Mouse (Mus musculus) forebrain, embryonic 16.5 days (tissue): ENCODE results near the gene Spag5. TPM values are rescaled to one million over a fixed set of nuclear protein-coding genes. Genes with fewer than 3 reads are reported as not detected.

ENCODE experiments used
- ATAC-seq: fragments of 200-750 bp; cut with Nextera tagmentation; 2 replicates; pipeline ENCODE4 v1.8.0; 2017; ENCODE audit warnings: mild to moderate bottlenecking, moderate library complexity
- H3K27ac ChIP-seq: fragments of 300-500 bp; sonication (generic); 2 replicates; pipeline ENCODE4 v1.5.1; 2014; ENCODE audit warnings: low read length, control low read depth
- H3K27me3 ChIP-seq: fragments of 300-500 bp; sonication (generic); replicated peaks from 2 replicates; pipeline ENCODE4 v1.6.1; 2014; ENCODE audit warnings: low read length; ENCODE audit not compliant: control insufficient read depth, insufficient read depth
- H3K36me3 ChIP-seq: fragments of 300-500 bp; sonication (generic); 2 replicates; pipeline ENCODE4 v1.6.1; 2014; ENCODE audit not compliant: control insufficient read depth, insufficient read depth
- H3K4me1 ChIP-seq: fragments of 300-500 bp; sonication (generic); replicated peaks from 2 replicates; pipeline ENCODE4 v1.6.1; 2014; ENCODE audit warnings: low read length; ENCODE audit not compliant: control insufficient read depth, insufficient read depth
- H3K4me2 ChIP-seq: fragments of 300-500 bp; sonication (generic); 2 replicates; pipeline ENCODE4 v1.6.1; 2014; ENCODE audit warnings: mild to moderate bottlenecking, low read length, control low read depth
- H3K4me3 ChIP-seq: fragments of 300-500 bp; sonication (generic); replicated peaks from 2 replicates; pipeline ENCODE4 v1.5.1; 2014; ENCODE audit warnings: mild to moderate bottlenecking, low read length, control low read depth
- H3K9ac ChIP-seq: fragments of 300-500 bp; sonication (generic); replicated peaks from 2 replicates; pipeline ENCODE4 v1.6.1; 2014; ENCODE audit warnings: low read depth, low read length, control low read depth
- H3K9me3 ChIP-seq: fragments of 300-500 bp; sonication (generic); 2 replicates; pipeline ENCODE4 v1.6.1; 2016; ENCODE audit warnings: low read length; ENCODE audit not compliant: control insufficient read depth
- WGBS: fragments of 180-500 bp; shearing (Covaris S2); extraction: QIAGEN DNeasy Blood & Tissue Kit; methylation state at CpG from one replicate; pipeline ENCODE4 v1.1.7; 2014; 5-methylcytosine and 5-hydroxymethylcytosine counted together
- polyA plus RNA-seq: library from polyadenylated mRNA; unstranded; fragments of >200 nt; fragmentation: Nextera tagmentation; extraction: Ambion mirVana; gene quantifications from 2 replicates; pipeline ENCODE4 v1.2.1, GENCODE M21; 2015

Spag5 gene
- polyA plus RNA-seq, 1 experiment from 2014 or later, result 22.1 TPM

- H3K36me3 ChIP-seq, result no peaks in the 10 kb centered on the region
- WGBS, result 82% methylated on average over 7 of the region's 7 CpGs
Measured at GRCm38 (mm10) chr11:78345801-78346200, 44.5 kb downstream of the Spag5 start.

DNA sequence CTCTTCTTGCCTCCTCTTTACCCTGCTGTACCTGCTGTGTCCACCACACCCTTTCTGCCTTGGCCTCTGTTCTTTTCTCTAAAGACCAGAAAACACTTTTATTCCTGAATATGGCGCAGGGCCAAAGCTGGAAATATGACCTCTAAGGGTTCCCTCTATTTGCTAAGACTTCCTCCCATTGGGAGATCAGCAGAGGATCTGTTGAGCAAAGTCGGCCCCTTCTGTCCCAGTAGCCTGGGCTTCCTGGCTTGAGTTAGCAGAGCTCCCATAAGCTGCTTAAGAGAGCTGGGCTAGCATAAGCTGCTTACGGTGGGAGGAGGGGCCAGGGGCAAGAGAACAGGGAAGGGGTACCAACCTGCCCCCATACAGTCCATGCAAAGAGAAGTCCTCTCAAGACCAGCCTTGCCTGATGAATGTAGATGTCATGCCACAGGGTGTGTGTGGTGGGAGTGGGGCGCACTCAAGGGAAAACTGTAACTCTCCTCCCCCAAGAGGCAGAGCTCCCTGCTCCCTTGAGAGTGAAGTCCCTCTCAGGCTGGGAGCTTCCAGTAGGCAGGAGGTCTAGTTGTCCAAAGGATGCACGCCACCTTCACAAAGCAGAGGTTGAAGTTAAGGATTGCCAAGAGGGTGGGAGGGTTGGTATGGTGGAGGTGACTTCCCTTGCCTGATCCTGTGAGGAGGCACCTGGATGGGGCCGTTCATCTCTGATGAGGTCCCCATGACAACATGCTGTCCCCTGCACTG lies 45.2 kb downstream of the Spag5 start:
- Histone ChIP-seq H3K9me3 (no peaks in the 10 kb centered on the region), H3K4me3 (no peak overlapping the region), H3K27ac (no peak overlapping the region), H3K9ac (no peak overlapping the region), H3K27me3 (no peaks in the 10 kb centered on the region), H3K4me2 (no peak overlapping the region), H3K4me1 (peaks cover 21% of the 10 kb centered on the region), H3K36me3 (no peaks in the 10 kb centered on the region)
- no peak for ATAC-seq
- WGBS, result 73% methylated on average over 6 of the region's 6 CpGs

More at GRCm38 (mm10) chr11:78345801-78346200, 44.5 kb downstream of the Spag5 start:
- Histone ChIP-seq H3K9ac (no peak overlapping the region), H3K4me1 (peaks cover 21% of the 10 kb centered on the region), H3K9me3 (no peaks in the 10 kb centered on the region), H3K27me3 (no peaks in the 10 kb centered on the region), H3K27ac (no peak overlapping the region), H3K4me2 (no peak overlapping the region), H3K4me3 (no peak overlapping the region)
- ATAC-seq, result no peak

GRCm38 (mm10) chr11:78347070-78347754 lies 45.9 kb downstream of the Spag5 start:
- Histone ChIP-seq H3K36me3 (no peaks in the 10 kb centered on the region), H3K4me1 (peaks cover 21% of the 10 kb centered on the region), H3K27me3 (no peaks in the 10 kb centered on the region), H3K9ac (no peak overlapping the region), H3K27ac (no peak overlapping the region), H3K4me3 (no peak overlapping the region), H3K4me2 (no peak overlapping the region), H3K9me3 (no peaks in the 10 kb centered on the region)
- 90% methylated on average over 10 of the region's 10 CpGs for WGBS
- ATAC-seq, result no peak

- Histone ChIP-seq H3K36me3 (no peaks in the 10 kb centered on the region), H3K27ac (no peak overlapping the region), H3K4me3 (no peak overlapping the region), H3K4me2 (no peak overlapping the region), H3K9me3 (no peaks in the 10 kb centered on the region), H3K27me3 (no peaks in the 10 kb centered on the region), H3K9ac (no peak overlapping the region), H3K4me1 (peaks cover 21% of the 10 kb centered on the region)
- 87% methylated on average over 9 of the region's 9 CpGs for WGBS
- ATAC-seq, result no peak
Measured at GRCm38 (mm10) chr11:78347908-78348307, 46.6 kb downstream of the Spag5 start.

DNA sequence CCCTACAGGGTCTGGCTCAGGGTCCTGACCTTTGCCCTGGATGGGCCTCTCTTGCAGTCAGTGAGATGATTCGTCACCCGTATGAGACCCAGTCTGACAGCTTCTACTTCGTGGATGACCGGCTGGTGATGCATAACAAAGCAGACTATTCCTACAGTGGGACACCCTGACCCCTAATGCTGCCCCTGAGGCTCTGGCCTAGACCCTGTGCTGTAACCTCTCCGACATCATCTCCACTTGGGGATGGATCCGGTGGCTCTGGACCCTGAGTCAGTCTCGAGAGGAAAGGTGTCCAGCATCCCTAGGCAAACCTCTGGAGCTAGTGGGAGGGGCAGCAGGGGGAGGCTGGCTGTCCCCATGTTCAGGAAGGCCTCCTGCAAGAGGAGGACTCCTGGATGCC lies 47.1 kb downstream of the Spag5 start:
- no peaks in the 10 kb centered on the region for H3K27me3 ChIP-seq
- no peaks in the 10 kb centered on the region for H3K36me3 ChIP-seq
- H3K4me3 ChIP-seq, result no peak overlapping the region
- H3K9me3 ChIP-seq, result no peaks in the 10 kb centered on the region
- no peak overlapping the region for H3K4me2 ChIP-seq
- H3K4me1 ChIP-seq, result peaks cover 18% of the 10 kb centered on the region
- ATAC-seq, result no peak
- WGBS, result 84% methylated on average over 7 of the region's 7 CpGs
- no peak overlapping the region for H3K27ac ChIP-seq
- no peak overlapping the region for H3K9ac ChIP-seq

- H3K4me3 ChIP-seq, result no peak overlapping the region
- H3K27ac ChIP-seq, result no peak overlapping the region
- no peaks in the 10 kb centered on the region for H3K9me3 ChIP-seq
- no peaks in the 10 kb centered on the region for H3K27me3 ChIP-seq
- 78% methylated on average over 4 of the region's 4 CpGs for WGBS
- peaks cover 9% of the 10 kb centered on the region for H3K4me1 ChIP-seq
- H3K9ac ChIP-seq, result no peak overlapping the region
- no peaks in the 10 kb centered on the region for H3K36me3 ChIP-seq
- no peak overlapping the region for H3K4me2 ChIP-seq
- ATAC-seq, result no peak
Measured at GRCm38 (mm10) chr11:78349441-78350358, 48.4 kb downstream of the Spag5 start.

DNA sequence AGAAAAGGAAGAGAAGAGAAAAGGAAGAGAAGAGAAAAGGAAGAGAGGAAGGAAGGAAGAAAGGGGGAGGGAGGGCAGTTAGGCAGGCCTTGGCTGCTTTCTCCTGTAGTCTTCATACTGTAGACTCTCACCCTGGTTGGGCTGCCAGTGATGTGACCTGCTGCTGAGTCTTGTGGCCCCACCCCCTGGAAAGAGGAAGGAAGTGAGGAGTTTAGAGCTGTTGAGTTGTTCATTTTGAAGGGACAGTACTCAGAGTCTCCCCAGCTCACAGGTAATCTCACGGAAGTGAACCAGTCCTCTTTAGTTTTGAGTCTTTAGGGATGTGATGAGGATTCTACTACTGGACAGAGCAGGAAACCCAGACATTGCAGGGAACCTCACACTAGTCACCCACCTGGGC lies 51.8 kb downstream of the Spag5 start:
- no peak overlapping the region for H3K9ac ChIP-seq
- H3K4me1 ChIP-seq, result no peaks in the 10 kb centered on the region
- H3K9me3 ChIP-seq, result no peaks in the 10 kb centered on the region
- no peak overlapping the region for H3K4me3 ChIP-seq
- no peaks in the 10 kb centered on the region for H3K36me3 ChIP-seq
- H3K4me2 ChIP-seq, result no peak overlapping the region
- no peaks in the 10 kb centered on the region for H3K27me3 ChIP-seq
- WGBS, result 93% methylated on average over 1 of the region's 1 CpGs
- no peak for ATAC-seq
- no peak overlapping the region for H3K27ac ChIP-seq

GRCm38 (mm10) chr11:78354905-78355304 lies 53.6 kb downstream of the Spag5 start:
- H3K27me3 ChIP-seq, result no peaks in the 10 kb centered on the region
- H3K4me1 ChIP-seq, result no peaks in the 10 kb centered on the region; the same call in 1 of the 2 replicates
- no peaks in the 10 kb centered on the region for H3K36me3 ChIP-seq
- no peak for ATAC-seq
- no peak overlapping the region for H3K4me2 ChIP-seq
- no peaks in the 10 kb centered on the region for H3K9me3 ChIP-seq
- WGBS, result 90% methylated on average over 6 of the region's 6 CpGs
- no peak overlapping the region for H3K27ac ChIP-seq
- no peak overlapping the region for H3K9ac ChIP-seq
- no peak overlapping the region for H3K4me3 ChIP-seq
